18 mouse cellular contexts compared by ENCODE assay signal in the genomic region with DNA sequence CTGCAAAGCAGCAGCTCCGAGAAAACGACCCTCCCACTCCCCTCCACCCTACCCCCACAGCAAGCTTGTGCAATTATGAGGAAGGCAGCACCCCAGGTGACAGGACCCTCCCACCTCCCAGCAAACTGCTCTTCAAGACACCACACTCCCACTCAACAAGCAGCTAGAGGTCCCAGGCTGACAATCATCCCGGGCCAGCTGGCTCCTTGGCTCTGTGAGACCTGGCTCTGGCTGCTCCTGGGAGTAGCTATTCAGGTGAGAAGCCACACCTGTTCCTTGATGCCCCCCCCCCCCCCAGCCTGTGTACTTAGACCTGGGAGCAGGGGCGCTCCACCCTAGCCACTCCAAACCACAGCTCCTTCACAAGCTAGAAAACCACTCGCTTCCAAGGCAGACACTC. TPM values are rescaled to one million over a fixed set of nuclear protein-coding genes. Genes with fewer than 3 reads are reported as not detected.
DNase-seq lines count a peak whose midpoint lies in the region; ATAC-seq and TF ChIP-seq lines count a peak whose summit lies in the region.
"Had no signal": no experiment of that assay in that cellular context is flagged by ENCODE, and none has a peak within 500 bp of the region (broad histone marks: within the 10 kb centered on the region; RNA-seq: fewer than 3 reads in every experiment).

No protein-coding gene starts in this region.

- 0 out of 2 replicates have a peak overlapping the region, but pooled peaks have one; percentile 25 for H3K27ac ChIP-seq in forebrain, embryonic 12.5 days
- no peak overlapping the region for H3K27ac ChIP-seq in forebrain, embryonic 15.5 days (replicated peaks)
- peak overlapping the region; percentile 65 for H3K27ac ChIP-seq in kidney, embryonic 15.5 days
- peak overlapping the region; percentile 46; the same call in 1 of the 2 replicates for H3K27ac ChIP-seq in intestine, postnatal 0 days (ENCODE audit: low read depth, low read length)

- no peak overlapping the region for H3K4me3 ChIP-seq in forebrain, embryonic 12.5 days (replicated peaks)
- no peak overlapping the region for H3K4me3 ChIP-seq in forebrain, embryonic 15.5 days
- no peak overlapping the region for H3K4me3 ChIP-seq in kidney, embryonic 15.5 days (replicated peaks)
- H3K4me3 ChIP-seq in E14TG2a.4 (replicated peaks; ENCODE audit: low read length), result 0 out of 2 replicates have a peak overlapping the region, but pooled peaks have one; percentile 13
- no peak overlapping the region for H3K4me3 ChIP-seq in intestine, postnatal 0 days (ENCODE audit: low read depth, low read length)
- H3K4me3 ChIP-seq: embryonic facial prominence, embryonic 13.5 days; liver, embryonic 13.5 days had no signal

- intact Hi-C loops in left cerebral cortex, postnatal 4 days (cut with DNase I), result no loop called here

- no peaks in the 10 kb centered on the region for H3K9me3 ChIP-seq in forebrain, embryonic 12.5 days
- H3K9me3 ChIP-seq in forebrain, embryonic 15.5 days, result no peaks in the 10 kb centered on the region
- H3K9me3 ChIP-seq in kidney, embryonic 15.5 days (replicated peaks), result no peaks in the 10 kb centered on the region
- H3K9me3 ChIP-seq in E14TG2a.4 (ENCODE audit: low read length), result no peaks in the 10 kb centered on the region
- no peaks in the 10 kb centered on the region for H3K9me3 ChIP-seq in intestine, postnatal 0 days (ENCODE audit: control insufficient read depth)
- H3K9me3 ChIP-seq: embryonic facial prominence, embryonic 13.5 days; liver, embryonic 13.5 days had no signal

- ATAC-seq in forebrain, embryonic 12.5 days (ENCODE audit: low FRiP score), result no peak
- ATAC-seq in forebrain, embryonic 15.5 days (replicated peaks), result no peak
- peak; percentile 19; the same call in 1 of the 2 replicates for ATAC-seq in kidney, embryonic 15.5 days (replicated peaks; ENCODE audit: low FRiP score)
- peak; percentile 63 for ATAC-seq in intestine, postnatal 0 days

- peaks cover 34% of the 10 kb centered on the region for H3K4me1 ChIP-seq in forebrain, embryonic 12.5 days
- peaks cover 22% of the 10 kb centered on the region for H3K4me1 ChIP-seq in forebrain, embryonic 15.5 days
- peaks cover 67% of the 10 kb centered on the region for H3K4me1 ChIP-seq in kidney, embryonic 15.5 days
- H3K4me1 ChIP-seq in E14TG2a.4 (replicated peaks; ENCODE audit: low read depth, low read length), result peaks cover 72% of the 10 kb centered on the region
- H3K4me1 ChIP-seq in intestine, postnatal 0 days (replicated peaks; ENCODE audit: control insufficient read depth, insufficient read depth, low read length), result peaks cover 9% of the 10 kb centered on the region

- 48% methylated on average over 5 of the region's 5 CpGs for WGBS in forebrain, embryonic 12.5 days
- 43% methylated on average over 5 of the region's 5 CpGs for whole genome bisulfite sequencing in forebrain, embryonic 15.5 days
- 27% methylated on average over 5 of the region's 5 CpGs for WGBS in kidney, embryonic 15.5 days
- 16% methylated on average over 5 of the region's 5 CpGs for WGBS in intestine, postnatal 0 days

- no peak for DNase-seq in kidney, adult 9 months
- no peak for DNase-seq in left cerebral cortex, postnatal 4 days
- no peak for DNase-seq in frontal cortex, postnatal 10 days (ENCODE audit: low spot score in 2 of 2)
- DNase-seq: cerebellum, adult 9-11 months; kidney, adult 18-20 months; liver, embryonic 13.5 days; thymus, postnatal 25 days had no signal

- no peak overlapping the region for H3K4me2 ChIP-seq in forebrain, embryonic 12.5 days
- no peak overlapping the region for H3K4me2 ChIP-seq in forebrain, embryonic 15.5 days (replicated peaks)
- no peak overlapping the region for H3K4me2 ChIP-seq in kidney, embryonic 15.5 days
- 0 out of 2 replicates have a peak overlapping the region, but pooled peaks have one; percentile 7 for H3K4me2 ChIP-seq in intestine, postnatal 0 days (replicated peaks; ENCODE audit: low read depth)
- H3K4me2 ChIP-seq: embryonic facial prominence, embryonic 13.5 days; liver, embryonic 13.5 days; midbrain, embryonic 11.5 days had no signal

- H3K36me3 ChIP-seq in forebrain, embryonic 12.5 days (replicated peaks), result no peaks in the 10 kb centered on the region
- no peaks in the 10 kb centered on the region for H3K36me3 ChIP-seq in forebrain, embryonic 15.5 days
- no peaks in the 10 kb centered on the region for H3K36me3 ChIP-seq in kidney, embryonic 15.5 days
- no peaks in the 10 kb centered on the region for H3K36me3 ChIP-seq in E14TG2a.4 (ENCODE audit: insufficient read depth, low read length)
- no peaks in the 10 kb centered on the region for H3K36me3 ChIP-seq in intestine, postnatal 0 days (ENCODE audit: control insufficient read depth, insufficient read depth)
- H3K36me3 ChIP-seq: embryonic facial prominence, embryonic 13.5 days; liver, embryonic 13.5 days had no signal

- TF ChIP-seq CTCF in E14TG2a.4 (conservative IDR thresholded peaks at IDR 0.05; ENCODE audit: low read length), result no peak
- TF ChIP-seq CTCF in intestine, postnatal 0 days (IDR thresholded peaks at IDR 0.05; ENCODE audit: low read depth), result no peak

- H3K27me3 ChIP-seq in forebrain, embryonic 12.5 days, result no peaks in the 10 kb centered on the region
- no peaks in the 10 kb centered on the region for H3K27me3 ChIP-seq in forebrain, embryonic 15.5 days
- no peaks in the 10 kb centered on the region for H3K27me3 ChIP-seq in kidney, embryonic 15.5 days
- no peaks in the 10 kb centered on the region for H3K27me3 ChIP-seq in E14TG2a.4 (ENCODE audit: insufficient read depth, low read length)
- no peaks in the 10 kb centered on the region for H3K27me3 ChIP-seq in intestine, postnatal 0 days (replicated peaks; ENCODE audit: control insufficient read depth, insufficient read depth, low read length)
- H3K27me3 ChIP-seq: embryonic facial prominence, embryonic 13.5 days; liver, embryonic 13.5 days had no signal

- no peak overlapping the region for H3K9ac ChIP-seq in forebrain, embryonic 12.5 days
- no peak overlapping the region for H3K9ac ChIP-seq in forebrain, embryonic 15.5 days (replicated peaks)
- no peak overlapping the region for H3K9ac ChIP-seq in kidney, embryonic 15.5 days
- no peak overlapping the region for H3K9ac ChIP-seq in intestine, postnatal 0 days (ENCODE audit: low read depth, low read length)
- H3K9ac ChIP-seq: embryonic facial prominence, embryonic 13.5 days; liver, embryonic 13.5 days had no signal

RNA-seq across cellular contexts. Expression of a gene that starts 31.7 kb away (rescaled TPM):
- polyA plus RNA-seq in forebrain, embryonic 12.5 days (2016; fragmentation: Nextera tagmentation; extraction: Ambion mirVana), result 0.95 and 1.1 TPM in 2 replicates
- polyA plus RNA-seq in forebrain, embryonic 15.5 days (2015; fragmentation: Nextera tagmentation; extraction: Ambion mirVana), result 0.73 and 0.80 TPM in 2 replicates
- polyA plus RNA-seq in kidney, embryonic 15.5 days (2015; fragmentation: Nextera tagmentation; extraction: Ambion mirVana), result 1.1 and 1.2 TPM in 2 replicates
- 0.93 and 1.2 TPM in 2 replicates for polyA plus RNA-seq in intestine, postnatal 0 days (2015; fragmentation: Nextera tagmentation; extraction: Ambion mirVana)
- 1 to 10 TPM; 3.9 to 4.2 TPM for total RNA-seq in left cerebral cortex, postnatal 4 days (2021)
- polyA plus RNA-seq: liver, embryonic 13.5 days had no signal

RNA-seq across cellular contexts. Expression of a gene that starts 43.2 kb away (rescaled TPM):
- polyA plus RNA-seq in forebrain, embryonic 12.5 days (2016; fragmentation: Nextera tagmentation; extraction: Ambion mirVana), result not detected in 2 replicates
- not detected in 2 replicates for polyA plus RNA-seq in forebrain, embryonic 15.5 days (2015; fragmentation: Nextera tagmentation; extraction: Ambion mirVana)
- polyA plus RNA-seq in kidney, embryonic 15.5 days (2015; fragmentation: Nextera tagmentation; extraction: Ambion mirVana), result not detected in 2 replicates
- not detected in 2 replicates for polyA plus RNA-seq in intestine, postnatal 0 days (2015; fragmentation: Nextera tagmentation; extraction: Ambion mirVana)
- total RNA-seq in left cerebral cortex, postnatal 4 days (2021), result not detected
- total RNA-seq: ES-E14; heart, adult 8-10 months; layer of hippocampus, postnatal 14 days had no signal
- polyA plus RNA-seq: embryonic facial prominence, embryonic 13.5 days; liver, embryonic 13.5 days; midbrain, embryonic 11.5 days; spleen, adult 2 months had no signal

Comparison
In these comparisons a context has a peak if more than half of its experiments do, and no peak if none do; other contexts are left out.
1. ATAC-seq: peak in kidney, embryonic 15.5 days (single experiment) and intestine, postnatal 0 days (single experiment); none in forebrain, embryonic 12.5 days (single experiment) and forebrain, embryonic 15.5 days (single experiment).